In the genomic region with DNA sequence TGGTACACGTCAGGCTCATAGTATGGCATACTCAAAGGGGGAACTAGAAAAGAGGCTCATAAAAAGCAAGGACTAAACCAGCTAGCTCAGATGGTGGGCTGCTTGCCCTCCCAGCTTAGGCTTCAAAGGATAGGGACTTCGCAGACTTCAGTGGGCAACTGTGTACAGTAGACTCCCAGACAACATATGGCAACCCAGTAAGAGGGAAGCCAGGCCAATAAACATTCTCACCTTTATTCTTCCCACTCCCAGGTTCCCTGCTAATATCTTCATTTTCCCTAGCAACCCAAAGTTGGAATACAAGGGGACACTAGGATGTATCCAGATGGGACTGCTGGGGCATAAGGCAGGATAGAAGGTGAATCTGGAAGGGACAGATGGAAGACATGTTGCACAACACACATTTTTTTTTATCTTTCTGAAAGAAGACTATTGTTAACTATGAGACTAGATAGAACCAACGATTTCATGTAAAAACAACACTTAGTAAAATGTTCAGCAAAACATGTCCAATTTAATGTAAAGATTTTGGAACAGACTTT, we compare ENCODE assay signal across 24 mouse cellular contexts.
DNase-seq lines count a peak whose midpoint lies in the region; ATAC-seq and TF ChIP-seq lines count a peak whose summit lies in the region.
"Had no signal": no experiment of that assay in that cellular context is flagged by ENCODE, and none has a peak within 500 bp of the region (broad histone marks: within the 10 kb centered on the region; RNA-seq: fewer than 3 reads in every experiment).

No protein-coding gene starts in this region.

- WGBS in forebrain, embryonic 16.5 days = 71% methylated on average over 3 of the region's 3 CpGs
- 82% methylated on average over 3 of the region's 3 CpGs for WGBS in forebrain, embryonic 15.5 days
- 92% methylated on average over 3 of the region's 3 CpGs for WGBS in hindbrain, embryonic 16.5 days
- WGBS in hindbrain, embryonic 14.5 days = 85% methylated on average over 3 of the region's 3 CpGs
- WGBS in liver, embryonic 11.5 days = 78% methylated on average over 3 of the region's 3 CpGs

- no peaks in the 10 kb centered on the region for H3K9me3 ChIP-seq in forebrain, embryonic 16.5 days (ENCODE audit: control insufficient read depth, low read length)
- no peaks in the 10 kb centered on the region for H3K9me3 ChIP-seq in forebrain, embryonic 15.5 days
- no peaks in the 10 kb centered on the region for H3K9me3 ChIP-seq in hindbrain, embryonic 16.5 days (ENCODE audit: control insufficient read depth, low read length)
- H3K9me3 ChIP-seq in hindbrain, embryonic 14.5 days (ENCODE audit: control insufficient read depth, low read length) = no peaks in the 10 kb centered on the region
- no peaks in the 10 kb centered on the region for H3K9me3 ChIP-seq in liver, embryonic 11.5 days (ENCODE audit: control insufficient read depth, low read length)
- H3K9me3 ChIP-seq: embryonic facial prominence, embryonic 12.5 days; heart, embryonic 12.5 days; hindbrain, embryonic 15.5 days; limb, embryonic 13.5 days; liver, embryonic 13.5 days; midbrain, embryonic 12.5 days had no signal

- H3K4me2 ChIP-seq in forebrain, embryonic 16.5 days (ENCODE audit: low read length) = no peak overlapping the region
- no peak overlapping the region for H3K4me2 ChIP-seq in forebrain, embryonic 15.5 days (replicated peaks)
- no peak overlapping the region for H3K4me2 ChIP-seq in hindbrain, embryonic 16.5 days (ENCODE audit: low read length)
- H3K4me2 ChIP-seq in hindbrain, embryonic 14.5 days (replicated peaks) = no peak overlapping the region
- no peak overlapping the region for H3K4me2 ChIP-seq in liver, embryonic 11.5 days
- H3K4me2 ChIP-seq: embryonic facial prominence, embryonic 12.5 days; heart, embryonic 12.5 days; hindbrain, embryonic 15.5 days; limb, embryonic 13.5 days; liver, embryonic 13.5 days; midbrain, embryonic 12.5 days had no signal

- H3K9ac ChIP-seq in forebrain, embryonic 16.5 days (replicated peaks; ENCODE audit: low read depth, low read length) = no peak overlapping the region
- H3K9ac ChIP-seq in forebrain, embryonic 15.5 days (replicated peaks) = no peak overlapping the region
- no peak overlapping the region for H3K9ac ChIP-seq in hindbrain, embryonic 16.5 days (ENCODE audit: low read depth, low read length)
- H3K9ac ChIP-seq in hindbrain, embryonic 14.5 days = no peak overlapping the region
- no peak overlapping the region for H3K9ac ChIP-seq in liver, embryonic 11.5 days (ENCODE audit: low read depth, low read length)
- H3K9ac ChIP-seq: embryonic facial prominence, embryonic 12.5 days; heart, embryonic 12.5 days; hindbrain, embryonic 15.5 days; limb, embryonic 13.5 days; liver, embryonic 13.5 days; midbrain, embryonic 12.5 days had no signal

- no peak for TF ChIP-seq POLR2A in brain, embryonic 14.5 days (IDR thresholded peaks at IDR 0.05; ENCODE audit: borderline replicate concordance, extremely low read depth, insufficient read depth, insufficient read length, poor library complexity, severe bottlenecking)

- ATAC-seq in forebrain, embryonic 16.5 days = 0 out of 2 replicates have a peak, but pooled peaks have one; percentile 12
- ATAC-seq in forebrain, embryonic 15.5 days (replicated peaks) = no peak
- ATAC-seq in hindbrain, embryonic 16.5 days = peak; percentile 85
- no peak for ATAC-seq in hindbrain, embryonic 14.5 days (ENCODE audit: low FRiP score)
- no peak for ATAC-seq in liver, embryonic 11.5 days (replicated peaks; ENCODE audit: low FRiP score)
- ATAC-seq: activated CD4-positive, CD25-positive, alpha-beta regulatory T cell, adult 4 months; intestine, embryonic 16.5 days had no signal

- no peak for TF ChIP-seq CTCF in brain, embryonic 14.5 days (IDR thresholded peaks at IDR 0.05; ENCODE audit: borderline replicate concordance, extremely low read depth, insufficient read depth, insufficient read length)

- no peaks in the 10 kb centered on the region for H3K4me1 ChIP-seq in forebrain, embryonic 16.5 days (replicated peaks; ENCODE audit: control insufficient read depth, insufficient read depth, low read length)
- no peaks in the 10 kb centered on the region for H3K4me1 ChIP-seq in forebrain, embryonic 15.5 days
- H3K4me1 ChIP-seq in hindbrain, embryonic 16.5 days (ENCODE audit: control insufficient read depth, insufficient read depth, low read depth, low read length) = no peaks in the 10 kb centered on the region
- H3K4me1 ChIP-seq in hindbrain, embryonic 14.5 days (replicated peaks; ENCODE audit: control insufficient read depth, insufficient read depth, low read length) = no peaks in the 10 kb centered on the region
- no peaks in the 10 kb centered on the region for H3K4me1 ChIP-seq in liver, embryonic 11.5 days (replicated peaks; ENCODE audit: control insufficient read depth, insufficient read depth, low read length)
- H3K4me1 ChIP-seq: embryonic facial prominence, embryonic 12.5 days; heart, embryonic 12.5 days; hindbrain, embryonic 15.5 days; limb, embryonic 13.5 days; liver, embryonic 13.5 days; midbrain, embryonic 12.5 days had no signal

- H3K27ac ChIP-seq in forebrain, embryonic 16.5 days (ENCODE audit: low read length) = no peak overlapping the region
- H3K27ac ChIP-seq in forebrain, embryonic 15.5 days (replicated peaks) = no peak overlapping the region
- H3K27ac ChIP-seq in hindbrain, embryonic 16.5 days (ENCODE audit: low read depth, low read length) = no peak overlapping the region
- no peak overlapping the region for H3K27ac ChIP-seq in hindbrain, embryonic 14.5 days
- H3K27ac ChIP-seq in liver, embryonic 11.5 days (ENCODE audit: low read depth, low read length) = no peak overlapping the region
- H3K27ac ChIP-seq: embryonic facial prominence, embryonic 12.5 days; hindbrain, embryonic 15.5 days; limb, embryonic 13.5 days; liver, embryonic 13.5 days; midbrain, embryonic 12.5 days; stomach, postnatal 0 days had no signal

- H3K4me3 ChIP-seq in forebrain, embryonic 16.5 days (replicated peaks; ENCODE audit: low read length) = no peak overlapping the region
- H3K4me3 ChIP-seq in forebrain, embryonic 15.5 days = no peak overlapping the region
- H3K4me3 ChIP-seq in hindbrain, embryonic 16.5 days (ENCODE audit: low read length) = no peak overlapping the region
- no peak overlapping the region for H3K4me3 ChIP-seq in hindbrain, embryonic 14.5 days (replicated peaks; ENCODE audit: low read length)
- no peak overlapping the region for H3K4me3 ChIP-seq in liver, embryonic 11.5 days (ENCODE audit: low read depth, low read length)
- H3K4me3 ChIP-seq: embryonic facial prominence, embryonic 12.5 days; heart, embryonic 12.5 days; hindbrain, embryonic 15.5 days; limb, embryonic 13.5 days; liver, embryonic 13.5 days; midbrain, embryonic 12.5 days had no signal

- H3K36me3 ChIP-seq in forebrain, embryonic 16.5 days (ENCODE audit: control insufficient read depth, insufficient read depth) = no peaks in the 10 kb centered on the region
- no peaks in the 10 kb centered on the region for H3K36me3 ChIP-seq in forebrain, embryonic 15.5 days
- H3K36me3 ChIP-seq in hindbrain, embryonic 16.5 days (ENCODE audit: control insufficient read depth, insufficient read depth, low read length) = no peaks in the 10 kb centered on the region
- no peaks in the 10 kb centered on the region for H3K36me3 ChIP-seq in hindbrain, embryonic 14.5 days (replicated peaks; ENCODE audit: control insufficient read depth, insufficient read depth)
- H3K36me3 ChIP-seq in liver, embryonic 11.5 days (ENCODE audit: control insufficient read depth, insufficient read depth, low read length) = no peaks in the 10 kb centered on the region
- H3K36me3 ChIP-seq: embryonic facial prominence, embryonic 12.5 days; heart, embryonic 12.5 days; hindbrain, embryonic 15.5 days; limb, embryonic 13.5 days; liver, embryonic 13.5 days; midbrain, embryonic 12.5 days had no signal

- no peaks in the 10 kb centered on the region for H3K27me3 ChIP-seq in forebrain, embryonic 16.5 days (replicated peaks; ENCODE audit: control insufficient read depth, insufficient read depth, low read length)
- no peaks in the 10 kb centered on the region for H3K27me3 ChIP-seq in forebrain, embryonic 15.5 days
- no peaks in the 10 kb centered on the region for H3K27me3 ChIP-seq in hindbrain, embryonic 16.5 days (replicated peaks; ENCODE audit: control insufficient read depth, insufficient read depth, low read length)
- H3K27me3 ChIP-seq in hindbrain, embryonic 14.5 days (ENCODE audit: control insufficient read depth, insufficient read depth, low read length) = no peaks in the 10 kb centered on the region
- H3K27me3 ChIP-seq in liver, embryonic 11.5 days (replicated peaks; ENCODE audit: control insufficient read depth, insufficient read depth, low read length) = no peaks in the 10 kb centered on the region
- H3K27me3 ChIP-seq: embryonic facial prominence, embryonic 12.5 days; heart, embryonic 12.5 days; hindbrain, embryonic 15.5 days; limb, embryonic 13.5 days; liver, embryonic 13.5 days; midbrain, embryonic 12.5 days had no signal

- no peak for DNase-seq in hindbrain, embryonic 14.5 days (ENCODE audit: low spot score)
- peak; percentile 36 for DNase-seq in brain, embryonic 14.5 days (ENCODE audit: low read depth)
- peak; percentile 13 for DNase-seq in layer of hippocampus, adult 9-10 months (ENCODE audit: low spot score)
- no peak for DNase-seq in ovary, postnatal 14 days (ENCODE audit: low spot score)
- no peak for DNase-seq in liver, embryonic 11.5 days (ENCODE audit: low spot score)
- DNase-seq: adrenal gland, postnatal 10 days; cerebellum, adult 9-11 months; kidney, adult 9 months; kidney, postnatal 14 days; liver, embryonic 13.5 days; lung, adult 2 months; lung, postnatal 14 days; right cerebral cortex, postnatal 14 days had no signal

Comparison
In these comparisons a context has a peak if more than half of its experiments do, and no peak if none do; other contexts are left out.
1. ATAC-seq: peak in forebrain, embryonic 16.5 days (single experiment) and hindbrain, embryonic 16.5 days (single experiment); none in forebrain, embryonic 15.5 days (single experiment), hindbrain, embryonic 14.5 days (single experiment) and liver, embryonic 11.5 days (single experiment).
2. DNase-seq: peak in brain, embryonic 14.5 days (single experiment) and layer of hippocampus, adult 9-10 months (single experiment); none in hindbrain, embryonic 14.5 days (single experiment), ovary, postnatal 14 days (single experiment) and liver, embryonic 11.5 days (single experiment).